Mouse (Mus musculus) myocyte (in vitro differentiated cells): Measurements from ENCODE around the gene Fam171a2.

Experiments used
- MYOD1 ChIP-seq, 3 experiments: IDR thresholded peaks; one replicate each; pipeline ENCODE4 v1.6.1; 2011; ENCODE audit warnings: control low read depth in 2 of 3, low read depth in 2 of 3, mild to moderate bottlenecking in 2 of 3, moderate library complexity in 1 of 3; ENCODE audit not compliant: insufficient read length in 2 of 3, control insufficient read depth in 1 of 3
- POLR2A ChIP-seq: IDR thresholded peaks from one replicate; pipeline ENCODE4 v1.6.1; 2011; ENCODE audit warnings: low read depth, mild to moderate bottlenecking, control low read depth, moderate library complexity; ENCODE audit not compliant: insufficient read length
- POLR2AphosphoS2 ChIP-seq: IDR thresholded peaks from one replicate; pipeline ENCODE4 v1.6.1; 2011; ENCODE audit warnings: low read depth, control low read depth; ENCODE audit not compliant: insufficient read length
- SRF ChIP-seq: IDR thresholded peaks from one replicate; pipeline ENCODE4 v1.6.1; 2011; ENCODE audit warnings: low read depth; ENCODE audit not compliant: control insufficient read depth, insufficient read length
- TCF3 ChIP-seq: IDR thresholded peaks from one replicate; pipeline ENCODE4 v1.6.1; 2011; ENCODE audit warnings: low read depth, control low read depth; ENCODE audit not compliant: insufficient read length
- USF1 ChIP-seq: IDR thresholded peaks from one replicate; pipeline ENCODE4 v1.6.1; 2011; ENCODE audit warnings: low read depth, mild to moderate bottlenecking, control low read depth, moderate library complexity

GRCm38 (mm10) chr11:102418887-102419286 is 28.6 kb downstream of the Fam171a2 start:
- TF ChIP-seq SRF (no peak), POLR2A (no peak), POLR2AphosphoS2 (no peak), MYOD1 (IDR thresholded peaks at IDR 0.05; ENCODE audit: control insufficient read depth in 1 of 3, insufficient read length in 2 of 3, low read depth in 2 of 3) (no peak), TCF3 (no peak), USF1 (no peak)
